8 mouse cellular contexts compared by ENCODE assay signal in genomic region chr16:44558471-44559329, GRCm38 (mm10). TPM values are rescaled to one million over a fixed set of nuclear protein-coding genes. Genes with fewer than 3 reads are reported as not detected.
DNase-seq lines count a peak whose midpoint lies in the region; ATAC-seq and TF ChIP-seq lines count a peak whose summit lies in the region.

TSS of gene Boc (minus strand) at chr16:44558897.

- peak within 1 kb of the TSS; percentile 81 for H3K27ac ChIP-seq in hindbrain, embryonic 15.5 days (replicated peaks)
- peak within 1 kb of the TSS; percentile 94 for H3K27ac ChIP-seq in left cerebral cortex, adult 2 months

- H3K36me3 ChIP-seq in hindbrain, embryonic 15.5 days: no peaks in the 10 kb centered on the region

- H3K27me3 ChIP-seq in hindbrain, embryonic 15.5 days: no peaks in the 10 kb centered on the region

- ATAC-seq in hindbrain, embryonic 15.5 days (ENCODE audit: low FRiP score, low read depth): peak; percentile 73
- no peak for ATAC-seq in erythroid progenitor cell, adult 5-6 weeks (replicated peaks; ENCODE audit: low FRiP score, poor library complexity, severe bottlenecking)

- WGBS in hindbrain, embryonic 15.5 days: under 1% methylated on average over 44 of the region's 46 CpGs

- intact Hi-C loops in left cerebral cortex, adult 2 months (cut with DNase I): loop anchor here (2.0 to 5.0 kb wide), 3 partner anchors 28 to 74 kb away; no protein-coding TSS in a partner anchor

- DNase-seq in adipocyte (ENCODE audit: low spot score): peak; percentile 91
- peak; percentile 79 for DNase-seq in cerebellum, postnatal 36 days
- peak; percentile 14 to 41 for DNase-seq in gastrocnemius, adult 8-10 months (ENCODE audit: low spot score in 2 of 2)
- DNase-seq in left cerebral cortex, adult 2 months (ENCODE audit: extremely low spot score in 1 of 2, low spot score in 2 of 2): peak; percentile 42 to 69
- peak; percentile 76 to 83 for DNase-seq in lung, postnatal 4 days
- peak; percentile 74 for DNase-seq in retina, postnatal 1 day

- peaks cover 33% of the 10 kb centered on the region for H3K4me1 ChIP-seq in hindbrain, embryonic 15.5 days (replicated peaks)

- no peak for TF ChIP-seq CTCF in left cerebral cortex, adult 2 months (IDR thresholded peaks at IDR 0.05)

- H3K9ac ChIP-seq in hindbrain, embryonic 15.5 days: peak within 1 kb of the TSS; percentile 64

- H3K4me2 ChIP-seq in hindbrain, embryonic 15.5 days: peak within 1 kb of the TSS; percentile 92

- peak within 1 kb of the TSS; percentile 68 for H3K4me3 ChIP-seq in hindbrain, embryonic 15.5 days
- H3K4me3 ChIP-seq in left cerebral cortex, adult 2 months: peak within 1 kb of the TSS; percentile 66

- no peaks in the 10 kb centered on the region for H3K9me3 ChIP-seq in hindbrain, embryonic 15.5 days

RNA-seq across cellular contexts. Expression of gene Boc, which starts in this region (rescaled TPM):
- total RNA-seq in gastrocnemius, adult 8-10 months (2022): 1 to 10 TPM; 1.8 to 3.0 (median 2.3) TPM
- 15.8 and 19.4 TPM in 2 replicates for polyA plus RNA-seq in hindbrain, embryonic 15.5 days (2015; fragmentation: Nextera tagmentation; extraction: Ambion mirVana)
- total RNA-seq in left cerebral cortex, adult 2 months (2021): 10 to 100 TPM; 18.7 to 20.0 TPM
- not detected in 2 replicates for total RNA-seq in erythroid progenitor cell, adult 5-6 weeks (2015; ENCODE audit: low replicate concordance)
- total RNA-seq in erythroid progenitor cell, adult 5-6 weeks (2017; ENCODE audit: low replicate concordance): not detected in 2 replicates

Comparison
In these comparisons a context has a peak if more than half of its experiments do, and no peak if none do; other contexts are left out.
1. RNA of gene Boc (total RNA-seq): 18.7 to 20.0 TPM in left cerebral cortex, adult 2 months; 1.8 to 3.0 TPM in gastrocnemius, adult 8-10 months and not detected in erythroid progenitor cell, adult 5-6 weeks; every median in the first group is over 4 times any median in the second.
2. DNase-seq: peak in every context shown above with its lines; median percentile 91 in adipocyte; 80 in lung, postnatal 4 days; 79 in cerebellum, postnatal 36 days; 74 in retina, postnatal 1 day; 56 in left cerebral cortex, adult 2 months; 28 in gastrocnemius, adult 8-10 months.